Mouse (Mus musculus) kidney, postnatal 4 days (tissue): ENCODE measurements at regions not wholly inside any gene's neighbourhood (a gene's known extent, or its start where the extent isn't known, plus 50 kb on each side); places are given as distances from the start of the nearest gene placed in this dataset.

Source experiments
- DNase-seq, 2 experiments: peaks; one replicate each; pipeline ENCODE4 v3.0.0; 2021; ENCODE audit warnings: mixed read lengths in 2 of 2

- DNase-seq: no peak
Measured at GRCm38 (mm10) chr8:97052436-97052835, 1164.1 kb upstream of the Got2 start.

DNA sequence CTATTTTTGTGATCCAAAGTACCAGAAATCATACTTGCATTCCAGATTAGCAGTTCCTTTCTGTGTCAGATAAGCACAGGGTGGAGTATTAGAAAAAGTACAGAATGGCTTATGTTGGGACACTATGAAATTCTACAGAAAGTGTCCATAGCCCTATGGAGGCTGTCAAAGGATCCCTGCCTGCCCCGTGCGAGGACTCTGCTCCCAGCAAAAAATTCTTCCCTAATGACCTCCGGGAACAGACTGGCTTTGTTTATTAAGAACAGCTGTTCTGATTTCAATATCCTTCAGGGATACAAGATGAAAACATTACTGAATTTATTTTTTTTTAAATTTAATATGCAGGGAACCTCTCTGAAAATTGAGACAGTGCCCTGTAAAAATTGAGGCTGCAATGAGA lies 1151.4 kb upstream of the Got2 start:
- DNase-seq: no peak

GRCm38 (mm10) chr8:97038854-97039253 lies 1150.5 kb upstream of the Got2 start:
- DNase-seq: no peak

GRCm38 (mm10) chr8:97032188-97032587 lies 1143.8 kb upstream of the Got2 start:
- DNase-seq: peak in 1 of 2 experiments; percentile 23

GRCm38 (mm10) chr8:97015571-97015970 lies 1127.2 kb upstream of the Got2 start:
- DNase-seq: no peak

- DNase-seq: peak in 1 of 2 experiments; percentile 2
Measured at GRCm38 (mm10) chr8:97004131-97004530, 1115.8 kb upstream of the Got2 start.

GRCm38 (mm10) chr8:96983103-96983502 lies 1094.8 kb upstream of the Got2 start:
- peak in 1 of 2 experiments; percentile 5 for DNase-seq
